Mouse (Mus musculus) liver, embryonic 14.5 days (tissue): ENCODE results near the gene Zbtb7a. TPM values are rescaled to one million over a fixed set of nuclear protein-coding genes. Genes with fewer than 3 reads are reported as not detected.

ENCODE experiments used
- ATAC-seq: fragments of 200-750 bp; cut with Nextera tagmentation; 2 replicates; pipeline ENCODE4 v1.8.0; 2017; ENCODE audit warnings: moderate number of reproducible peaks, mild to moderate bottlenecking, moderate library complexity; ENCODE audit not compliant: insufficient read depth
- DNase-seq, 3 experiments: peaks; one replicate each; pipeline ENCODE4 v3.0.0-alpha.2; 2012 to 2013; ENCODE audit warnings: low read depth in 3 of 3, low spot score in 3 of 3
- H3K27ac ChIP-seq: fragments of 300-500 bp; sonication (generic); 2 replicates; pipeline ENCODE4 v1.5.1; 2014; ENCODE audit warnings: moderate library complexity, mild to moderate bottlenecking, control low read depth, inconsistent platforms
- H3K27me3 ChIP-seq: fragments of 300-500 bp; sonication (generic); 2 replicates; pipeline ENCODE4 v1.6.1; 2014; ENCODE audit warnings: mild to moderate bottlenecking, low read length, moderate library complexity; ENCODE audit not compliant: control insufficient read depth, insufficient read depth
- H3K36me3 ChIP-seq: fragments of 300-500 bp; sonication (generic); replicated peaks from 2 replicates; pipeline ENCODE4 v1.6.1; 2014; ENCODE audit warnings: low read depth; ENCODE audit not compliant: control insufficient read depth, insufficient read depth
- H3K4me1 ChIP-seq, 2 experiments: fragments of 200-500 bp in 1 of 2; fragments of 300-500 bp in 1 of 2; sonication (generic) in 1 of 2; replicated peaks; 2 replicates each; pipeline ENCODE4 v1.6.1; 2012 to 2014; ENCODE audit warnings: antibody characterized with exemption in 1 of 2, inconsistent platforms in 1 of 2, low read length in 1 of 2; ENCODE audit not compliant: control insufficient read depth in 2 of 2, insufficient read depth in 2 of 2
- H3K4me2 ChIP-seq: fragments of 300-500 bp; sonication (generic); 2 replicates; pipeline ENCODE4 v1.6.1; 2014; ENCODE audit warnings: low read depth, mild to moderate bottlenecking, control low read depth, moderate library complexity
- H3K4me3 ChIP-seq, 2 experiments: fragments of 200-500 bp in 1 of 2; fragments of 300-500 bp in 1 of 2; sonication (generic) in 1 of 2; 2 replicates each; pipeline ENCODE4 v1.5.1; 2012 to 2014; ENCODE audit warnings: low read depth in 2 of 2, low read length in 2 of 2, mild to moderate bottlenecking in 2 of 2, control low read depth in 1 of 2, inconsistent platforms in 1 of 2, moderate library complexity in 1 of 2; ENCODE audit not compliant: insufficient read depth in 1 of 2
- H3K9ac ChIP-seq: fragments of 300-500 bp; sonication (generic); replicated peaks from 2 replicates; pipeline ENCODE4 v1.6.1; 2014; ENCODE audit warnings: mild to moderate bottlenecking, control low read depth, moderate library complexity
- H3K9me3 ChIP-seq: fragments of 300-500 bp; sonication (generic); 2 replicates; pipeline ENCODE4 v1.6.1; 2016; ENCODE audit warnings: low read length, mixed read lengths; ENCODE audit not compliant: control insufficient read depth
- CTCF ChIP-seq: IDR thresholded peaks from 2 replicates; pipeline ENCODE4 v1.5.1; 2016; ENCODE audit warnings: antibody characterized with exemption, low read depth, control low read depth
- EP300 ChIP-seq: IDR thresholded peaks from 2 replicates; pipeline ENCODE4 v1.6.1; 2016; ENCODE audit warnings: antibody characterized with exemption, low read depth
- WGBS: fragments of 180-500 bp; shearing (Covaris S2); extraction: QIAGEN DNeasy Blood & Tissue Kit; methylation state at CpG from one replicate; pipeline ENCODE4 v1.1.7; 2014; ENCODE audit not compliant: insufficient replicate concordance; 5-methylcytosine and 5-hydroxymethylcytosine counted together
- polyA plus RNA-seq, 2 experiments: library from polyadenylated mRNA; depleted of rRNA in 1 of 2; stranded (reverse) in 1 of 2; unstranded in 1 of 2; fragments of >200 nt; fragmentation: Nextera tagmentation in 1 of 2; extraction: Ambion mirVana in 1 of 2; gene quantifications; 2 replicates each; pipeline versions ENCODE4 v1.2.1 to v1.2.3; 2012 to 2014

Zbtb7a gene
- polyA plus RNA-seq, 2 experiments = 15.2 to 25.1 TPM

GRCm38 (mm10) chr10:81143157-81143633 is 8.2 kb downstream of the Zbtb7a start:
- Histone ChIP-seq H3K9ac (no peak overlapping the region), H3K4me1 (peaks cover 32% of the 10 kb centered on the region in 2 experiments), H3K4me2 (no peak overlapping the region), H3K9me3 (no peaks in the 10 kb centered on the region), H3K27ac (no peak overlapping the region), H3K4me3 (no peak overlapping the region), H3K27me3 (no peaks in the 10 kb centered on the region), H3K36me3 (peaks cover 63% of the 10 kb centered on the region)
- ATAC-seq = no peak
- TF ChIP-seq CTCF (peak; percentile 21; the same call in 1 of the 2 replicates), EP300 (no peak)
- DNase-seq = no peak
- WGBS = 77% methylated on average over 7 of the region's 7 CpGs

GRCm38 (mm10) chr10:81143845-81144437 is 8.9 kb downstream of the Zbtb7a start:
- DNase-seq (no peak), ATAC-seq (no peak)
- Histone ChIP-seq H3K27ac (no peak overlapping the region), H3K4me1 (peaks cover 29% of the 10 kb centered on the region in 2 experiments), H3K9me3 (no peaks in the 10 kb centered on the region), H3K4me2 (no peak overlapping the region), H3K4me3 (no peak overlapping the region), H3K36me3 (peaks cover 70% of the 10 kb centered on the region), H3K27me3 (no peaks in the 10 kb centered on the region), H3K9ac (no peak overlapping the region)
- WGBS = 93% methylated on average over 52 of the region's 52 CpGs
- TF ChIP-seq CTCF = no peak
- TF ChIP-seq EP300 = no peak

- Histone ChIP-seq H3K4me1 (peaks cover 22 to 23% of the 10 kb centered on the region in 2 experiments), H3K9ac (no peak overlapping the region), H3K9me3 (no peaks in the 10 kb centered on the region), H3K36me3 (peaks cover 78% of the 10 kb centered on the region), H3K4me2 (no peak overlapping the region), H3K27me3 (no peaks in the 10 kb centered on the region), H3K27ac (no peak overlapping the region), H3K4me3 (no peak overlapping the region)
- WGBS = 87% methylated on average over 27 of the region's 27 CpGs
- ATAC-seq (no peak), DNase-seq (no peak)
- TF ChIP-seq CTCF (no peak), EP300 (no peak)
These were observed 9.6 kb downstream of the Zbtb7a start for GRCm38 (mm10) chr10:81144667-81145066.

GRCm38 (mm10) chr10:81145307-81145706 is 10.3 kb downstream of the Zbtb7a start:
- Histone ChIP-seq H3K4me2 (no peak overlapping the region), H3K27me3 (no peaks in the 10 kb centered on the region), H3K9ac (no peak overlapping the region), H3K36me3 (peaks cover 84% of the 10 kb centered on the region), H3K4me3 (no peak overlapping the region), H3K9me3 (no peaks in the 10 kb centered on the region), H3K4me1 (peaks cover 16 to 17% of the 10 kb centered on the region in 2 experiments), H3K27ac (no peak overlapping the region)
- WGBS = 91% methylated on average over 6 of the region's 6 CpGs
- TF ChIP-seq CTCF (no peak), EP300 (no peak)
- ATAC-seq = no peak
- no peak for DNase-seq

DNA sequence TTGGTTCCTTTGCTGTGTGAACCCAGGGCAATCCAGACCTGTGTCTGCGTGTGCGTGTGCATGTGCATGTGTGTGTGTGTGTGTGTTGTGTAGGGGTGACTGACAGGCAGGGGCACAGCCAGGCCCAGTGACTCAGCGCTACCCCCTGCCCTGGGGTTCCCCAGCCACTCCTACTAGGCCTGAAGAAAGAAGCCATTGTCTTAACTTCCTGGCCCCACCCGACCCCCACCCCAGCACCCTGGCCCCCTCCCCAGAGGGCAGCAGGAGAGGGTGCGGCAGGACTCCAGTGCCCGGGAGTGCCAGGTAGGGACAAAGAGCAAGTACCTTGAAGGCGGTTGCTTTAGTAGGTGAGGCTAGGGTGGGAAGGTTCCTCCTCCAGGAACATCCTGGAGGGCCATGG is 10.8 kb downstream of the Zbtb7a start:
- Histone ChIP-seq H3K27ac (no peak overlapping the region), H3K4me3 (no peak overlapping the region), H3K27me3 (no peaks in the 10 kb centered on the region), H3K9ac (no peak overlapping the region), H3K36me3 (peaks cover 88% of the 10 kb centered on the region), H3K9me3 (no peaks in the 10 kb centered on the region), H3K4me1 (peaks cover 11 to 12% of the 10 kb centered on the region in 2 experiments), H3K4me2 (no peak overlapping the region)
- no peak for DNase-seq
- no peak for TF ChIP-seq EP300
- no peak for TF ChIP-seq CTCF
- no peak for ATAC-seq
- 88% methylated on average over 7 of the region's 7 CpGs for WGBS
